Mouse (Mus musculus): ENCODE measurements around the gene Atp8b2. TPM values are rescaled to one million over a fixed set of nuclear protein-coding genes. Genes with fewer than 3 reads are reported as not detected.
A peak's percentile ranks its signal among the peaks of the same experiment; 100 is the strongest.

Atp8b2 gene
- total and polyA plus RNA-seq, 3 experiments: 33.2 to 44.4 (median 35.8) TPM

DNA sequence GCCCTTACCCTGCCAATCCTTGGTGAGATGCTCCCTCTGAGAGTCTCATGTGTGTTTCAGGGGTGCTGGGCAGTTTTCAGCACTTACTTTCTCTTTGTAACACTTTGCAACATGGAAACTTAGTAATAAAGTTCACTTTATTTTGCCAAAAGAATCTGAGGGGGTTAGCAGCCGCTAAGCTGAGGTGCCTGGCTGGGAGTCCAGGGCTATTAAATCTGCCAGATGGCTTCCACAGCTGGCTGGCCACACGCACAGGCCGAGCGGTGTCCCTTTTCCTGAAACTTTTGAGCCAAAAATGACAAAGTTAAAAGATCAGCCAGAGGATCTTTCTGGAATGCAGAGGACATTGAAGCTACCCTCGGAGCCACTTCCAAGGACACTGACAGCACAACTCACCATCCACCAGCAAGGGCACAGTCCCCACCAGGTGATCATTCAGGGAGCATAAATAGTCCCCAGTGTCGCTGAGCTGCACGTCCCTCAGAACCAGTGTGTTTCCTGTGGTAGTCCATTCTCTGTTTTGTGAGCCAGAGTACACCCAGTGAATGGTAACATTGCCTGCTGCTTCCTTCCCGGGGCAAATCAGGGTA is 73.4 kb downstream of the Atp8b2 start:
- Histone ChIP-seq H3K4me2 (ENCODE audit: insufficient read depth, low read depth, poor library complexity, severe bottlenecking) (peak overlapping the region; percentile 25; the same call in 1 of the 2 replicates), H3K9me3 (replicated peaks; ENCODE audit: low read length) (peaks cover 13% of the 10 kb centered on the region), H3K27ac (ENCODE audit: insufficient read depth, low read depth) (peak overlapping the region; percentile 9; the same call in 1 of the 2 replicates), H3K9ac (ENCODE audit: insufficient read depth, low read depth) (no peak overlapping the region), H3K4me1 (ENCODE audit: control insufficient read depth in 1 of 2, insufficient read depth in 2 of 2) (peaks cover 29 to 72% of the 10 kb centered on the region in 2 experiments), H3K4me3 (replicated peaks in 1 of 3; ENCODE audit: low read depth in 2 of 3, low read length in 2 of 3, poor library complexity in 1 of 3) (no peak overlapping the region), H3K79me2 (replicated peaks; ENCODE audit: control insufficient read depth, extremely low read depth, insufficient read depth, poor library complexity, severe bottlenecking) (no peaks in the 10 kb centered on the region), H3K27me3 (replicated peaks) (no peaks in the 10 kb centered on the region), H3K36me3 (replicated peaks in 1 of 2; ENCODE audit: control insufficient read depth in 1 of 2, insufficient read depth in 1 of 2, low read length in 1 of 2) (peaks cover 3 to 21% of the 10 kb centered on the region in 2 experiments)
- in situ Hi-C loops (cut with MboI; ENCODE audit: low pct_ligation_motif_present, low pct_unique_long_range_greater_than_20kb, low sequenced_read_pairs): no loop called here
- dilution Hi-C loops (cut with MboI; ENCODE audit: extremely low pct_ligation_motif_present, extremely low pct_unique_long_range_greater_than_20kb, low sequenced_read_pairs): no loop called here
- no peak for DNase-seq (ENCODE audit: extremely low read depth)
- no peak for TF ChIP-seq POLR2A (IDR thresholded peaks at IDR 0.05; ENCODE audit: low read depth, low read length)
- TF ChIP-seq ZKSCAN1 (IDR thresholded peaks at IDR 0.05; ENCODE audit: borderline replicate concordance, low read depth, low read length): no peak
- no peak for TF ChIP-seq MYC (IDR thresholded peaks at IDR 0.05; ENCODE audit: low read depth, low read length)
- TF ChIP-seq KAT2A (IDR thresholded peaks at IDR 0.05; ENCODE audit: insufficient replicate concordance, low read length): no peak
- no peak for TF ChIP-seq CHD2 (IDR thresholded peaks at IDR 0.05; ENCODE audit: low read length)
- no peak for TF ChIP-seq PAX5 (IDR thresholded peaks at IDR 0.05; ENCODE audit: low read length)

Other genes starting within 250 kb of the Atp8b2 start
- gene Adar, start 248.5 kb downstream of the Atp8b2 start, total RNA-seq (2012; rRNA removed): 20.4 and 22.7 TPM in 2 replicates
- 11.5 and 12.5 TPM in 2 replicates for gene Adar, start 248.5 kb downstream of the Atp8b2 start, total RNA-seq (2014; rRNA removed)
- gene Adar, start 248.5 kb downstream of the Atp8b2 start, polyA plus RNA-seq (2012; ENCODE audit: insufficient read length, low read depth): 32.4 and 33.1 TPM in 2 replicates
- gene Chrnb2, start 198.9 kb downstream of the Atp8b2 start, total RNA-seq (2012; rRNA removed): 0.59 and 0.63 TPM in 2 replicates
- 0.19 and 0.39 TPM in 2 replicates for gene Chrnb2, start 198.9 kb downstream of the Atp8b2 start, total RNA-seq (2014; rRNA removed)
- 1.3 TPM in 2 replicates for gene Chrnb2, start 198.9 kb downstream of the Atp8b2 start, polyA plus RNA-seq (2012; ENCODE audit: insufficient read length, low read depth)
- gene Ube2q1, start 189.9 kb downstream of the Atp8b2 start, total RNA-seq (2012; rRNA removed): 35.4 and 44.5 TPM in 2 replicates
- 59.4 and 61.7 TPM in 2 replicates for gene Ube2q1, start 189.9 kb downstream of the Atp8b2 start, total RNA-seq (2014; rRNA removed)
- 88.8 and 99.1 TPM in 2 replicates for gene Ube2q1, start 189.9 kb downstream of the Atp8b2 start, polyA plus RNA-seq (2012; ENCODE audit: insufficient read length, low read depth)
- not detected in 2 replicates for gene She, start 132.1 kb downstream of the Atp8b2 start, total RNA-seq (2012; rRNA removed)
- gene She, start 132.1 kb downstream of the Atp8b2 start, total RNA-seq (2014; rRNA removed): not detected in 2 replicates
- gene She, start 132.1 kb downstream of the Atp8b2 start, polyA plus RNA-seq (2012; ENCODE audit: insufficient read length, low read depth): not detected in 2 replicates
- gene Il6ra, start 50.3 kb downstream of the Atp8b2 start, total RNA-seq (2012; rRNA removed): 1.4 and 2.2 TPM in 2 replicates
- gene Il6ra, start 50.3 kb downstream of the Atp8b2 start, total RNA-seq (2014; rRNA removed): 1.4 and 1.6 TPM in 2 replicates
- 4.4 and 4.8 TPM in 2 replicates for gene Il6ra, start 50.3 kb downstream of the Atp8b2 start, polyA plus RNA-seq (2012; ENCODE audit: insufficient read length, low read depth)
- gene Hax1, start 35.3 kb upstream of the Atp8b2 start, total RNA-seq (2012; rRNA removed): 268 and 353 TPM in 2 replicates
- 294 and 302 TPM in 2 replicates for gene Hax1, start 35.3 kb upstream of the Atp8b2 start, total RNA-seq (2014; rRNA removed)
- gene Hax1, start 35.3 kb upstream of the Atp8b2 start, polyA plus RNA-seq (2012; ENCODE audit: insufficient read length, low read depth): 304 and 319 TPM in 2 replicates
- gene 4933434E20Rik, start 88.1 kb upstream of the Atp8b2 start, total RNA-seq (2012; rRNA removed): 89.5 and 92.2 TPM in 2 replicates
- 126 and 133 TPM in 2 replicates for gene 4933434E20Rik, start 88.1 kb upstream of the Atp8b2 start, total RNA-seq (2014; rRNA removed)
- gene 4933434E20Rik, start 88.1 kb upstream of the Atp8b2 start, polyA plus RNA-seq (2012; ENCODE audit: insufficient read length, low read depth): 101 and 102 TPM in 2 replicates
- gene Ubap2l, start 89.1 kb upstream of the Atp8b2 start, total RNA-seq (2012; rRNA removed): 72.6 and 83.7 TPM in 2 replicates
- 48.5 and 49.0 TPM in 2 replicates for gene Ubap2l, start 89.1 kb upstream of the Atp8b2 start, total RNA-seq (2014; rRNA removed)
- gene Ubap2l, start 89.1 kb upstream of the Atp8b2 start, polyA plus RNA-seq (2012; ENCODE audit: insufficient read length, low read depth): 189 and 201 TPM in 2 replicates
- 309 and 364 TPM in 2 replicates for gene Tpm3, start 109.1 kb upstream of the Atp8b2 start, total RNA-seq (2012; rRNA removed)
- gene Tpm3, start 109.1 kb upstream of the Atp8b2 start, total RNA-seq (2014; rRNA removed): 448 and 501 TPM in 2 replicates
- gene Tpm3, start 109.1 kb upstream of the Atp8b2 start, polyA plus RNA-seq (2012; ENCODE audit: insufficient read length, low read depth): 810 and 952 TPM in 2 replicates
- 0.42 and 0.67 TPM in 2 replicates for gene Nup210l, start 140.6 kb upstream of the Atp8b2 start, total RNA-seq (2012; rRNA removed)
- gene Nup210l, start 140.6 kb upstream of the Atp8b2 start, total RNA-seq (2014; rRNA removed): 0.43 and 0.63 TPM in 2 replicates
- gene Nup210l, start 140.6 kb upstream of the Atp8b2 start, polyA plus RNA-seq (2012; ENCODE audit: insufficient read length, low read depth): 0.47 and 0.61 TPM in 2 replicates

Data from CH12.LX (cell line).